In the genomic region with DNA sequence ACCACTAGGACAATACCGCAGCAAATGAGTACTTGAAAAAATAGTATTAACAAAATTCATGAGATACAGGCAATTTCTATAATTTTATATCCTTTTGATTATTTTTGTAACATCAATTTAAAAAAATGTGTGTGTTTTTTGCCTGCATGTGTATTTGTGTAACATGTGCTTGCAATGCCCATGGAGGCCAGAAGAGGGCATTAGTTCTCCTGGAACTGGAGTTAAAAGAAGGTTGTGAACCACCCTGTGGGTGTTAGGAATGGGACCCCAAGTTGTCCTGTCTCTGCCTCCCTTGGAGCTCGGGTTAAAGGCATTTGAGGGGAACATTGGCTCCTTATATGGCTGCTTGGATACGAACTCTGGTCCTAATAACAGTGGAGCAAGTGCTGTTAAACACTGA, we compare ENCODE assay signal across 23 mouse cellular contexts. TPM values are rescaled to one million over a fixed set of nuclear protein-coding genes. Genes with fewer than 3 reads are reported as not detected.
A peak's percentile ranks its signal among the peaks of the same experiment; 100 is the strongest.
DNase-seq lines count a peak whose midpoint lies in the region; ATAC-seq and TF ChIP-seq lines count a peak whose summit lies in the region.
"Had no signal": no experiment of that assay in that cellular context is flagged by ENCODE, and none has a peak within 500 bp of the region (broad histone marks: within the 10 kb centered on the region; RNA-seq: fewer than 3 reads in every experiment).

No protein-coding gene starts in this region.

- intact Hi-C loops in heart, postnatal 10 days (cut with DNase I) = no loop called here

- no peak overlapping the region for H3K4me2 ChIP-seq in heart, postnatal 0 days (ENCODE audit: low read depth, low read length)
- no peak overlapping the region for H3K4me2 ChIP-seq in lung, embryonic 14.5 days
- H3K4me2 ChIP-seq: forebrain, embryonic 12.5 days; hindbrain, embryonic 14.5 days; limb, embryonic 13.5 days; neural tube, embryonic 13.5 days had no signal

- no peak for DNase-seq in heart, postnatal 0 days (ENCODE audit: low spot score)
- DNase-seq in heart, postnatal 10 days = no peak
- DNase-seq in lung, embryonic 14.5 days = no peak
- DNase-seq in lung, adult 2 months = no peak
- DNase-seq in c-Kit-positive CD71-positive TER-119-negative erythroid progenitor cells, embryonic 14.5 days (ENCODE audit: low read depth) = peak; percentile 11
- DNase-seq in urinary bladder, postnatal 4 days (ENCODE audit: low spot score in 2 of 2) = no peak
- no peak for DNase-seq in adrenal gland, adult 8-10 months
- DNase-seq: embryo, embryonic 11 days; kidney, adult 2 months; lung, postnatal 14 days had no signal

- ATAC-seq in heart, postnatal 0 days (ENCODE audit: insufficient read depth, low read depth) = no peak
- ATAC-seq in lung, embryonic 14.5 days (ENCODE audit: insufficient read depth) = no peak

- TF ChIP-seq CTCF in heart, postnatal 0 days (IDR thresholded peaks at IDR 0.05; ENCODE audit: low read depth) = peak; percentile 13; the same call in 1 of the 2 replicates
- TF ChIP-seq CTCF in lung, embryonic 14.5 days (IDR thresholded peaks at IDR 0.05; ENCODE audit: low read depth) = 0 out of 2 replicates have a peak, but pooled peaks have one; percentile 14
- TF ChIP-seq CTCF in lung, adult 2 months (IDR thresholded peaks at IDR 0.05; ENCODE audit: insufficient read depth, low read length) = no peak
- peak; percentile 49 for TF ChIP-seq CTCF in E14TG2a.4 (conservative IDR thresholded peaks at IDR 0.05; ENCODE audit: low read length)

- TF ChIP-seq EP300 in heart, postnatal 0 days (IDR thresholded peaks at IDR 0.05; ENCODE audit: low read depth) = no peak

- H3K27me3 ChIP-seq in heart, postnatal 0 days (ENCODE audit: control insufficient read depth, insufficient read depth, low read length) = no peaks in the 10 kb centered on the region
- no peaks in the 10 kb centered on the region for H3K27me3 ChIP-seq in lung, embryonic 14.5 days (ENCODE audit: insufficient read depth, low read length)
- no peaks in the 10 kb centered on the region for H3K27me3 ChIP-seq in E14TG2a.4 (ENCODE audit: insufficient read depth, low read length)
- H3K27me3 ChIP-seq: forebrain, embryonic 12.5 days; limb, embryonic 13.5 days; neural tube, embryonic 13.5 days had no signal

- H3K36me3 ChIP-seq in heart, postnatal 0 days (replicated peaks; ENCODE audit: control insufficient read depth, insufficient read depth, low read length) = no peaks in the 10 kb centered on the region
- no peaks in the 10 kb centered on the region for H3K36me3 ChIP-seq in lung, embryonic 14.5 days (ENCODE audit: insufficient read depth)
- no peaks in the 10 kb centered on the region for H3K36me3 ChIP-seq in E14TG2a.4 (ENCODE audit: insufficient read depth, low read length)
- H3K36me3 ChIP-seq: forebrain, embryonic 12.5 days; limb, embryonic 13.5 days; neural tube, embryonic 13.5 days had no signal

- H3K9me3 ChIP-seq in heart, postnatal 0 days (replicated peaks; ENCODE audit: control insufficient read depth, low read length) = no peaks in the 10 kb centered on the region
- no peaks in the 10 kb centered on the region for H3K9me3 ChIP-seq in lung, embryonic 14.5 days (ENCODE audit: low read depth, low read length)
- no peaks in the 10 kb centered on the region for H3K9me3 ChIP-seq in E14TG2a.4 (ENCODE audit: low read length)
- H3K9me3 ChIP-seq: forebrain, embryonic 12.5 days; limb, embryonic 13.5 days; neural tube, embryonic 13.5 days had no signal

- no peak overlapping the region for H3K27ac ChIP-seq in heart, postnatal 0 days (ENCODE audit: low read depth)
- no peak overlapping the region for H3K27ac ChIP-seq in lung, embryonic 14.5 days (ENCODE audit: low read depth)
- H3K27ac ChIP-seq: forebrain, embryonic 12.5 days; hindbrain, embryonic 14.5 days; limb, embryonic 13.5 days; neural tube, embryonic 13.5 days had no signal

- H3K9ac ChIP-seq in heart, postnatal 0 days (replicated peaks; ENCODE audit: low read depth, low read length) = no peak overlapping the region
- no peak overlapping the region for H3K9ac ChIP-seq in lung, embryonic 14.5 days
- H3K9ac ChIP-seq: forebrain, embryonic 12.5 days; hindbrain, embryonic 14.5 days; limb, embryonic 13.5 days; neural tube, embryonic 13.5 days had no signal

- TF ChIP-seq POLR2A in lung, adult 2 months (IDR thresholded peaks at IDR 0.05; ENCODE audit: borderline replicate concordance, extremely low read depth, low read depth, low read length) = no peak

- 65% methylated on average over 3 of the region's 3 CpGs for WGBS in heart, postnatal 0 days
- WGBS in lung, embryonic 14.5 days = 77% methylated on average over 3 of the region's 3 CpGs
- WGBS in lung, adult 2 months = 71% methylated on average over 3 of the region's 3 CpGs

- H3K4me1 ChIP-seq in heart, postnatal 0 days (ENCODE audit: control insufficient read depth, insufficient read depth) = no peaks in the 10 kb centered on the region
- H3K4me1 ChIP-seq in lung, embryonic 14.5 days (ENCODE audit: insufficient read depth) = no peaks in the 10 kb centered on the region
- no peaks in the 10 kb centered on the region for H3K4me1 ChIP-seq in lung, adult 2 months (ENCODE audit: control insufficient read depth, insufficient read depth, low read length)
- H3K4me1 ChIP-seq in E14TG2a.4 (replicated peaks; ENCODE audit: low read depth, low read length) = peaks cover 8% of the 10 kb centered on the region
- H3K4me1 ChIP-seq: forebrain, embryonic 12.5 days; limb, embryonic 13.5 days; neural tube, embryonic 13.5 days had no signal

- no peak overlapping the region for H3K4me3 ChIP-seq in heart, postnatal 0 days (ENCODE audit: low read depth, low read length)
- H3K4me3 ChIP-seq in lung, embryonic 14.5 days (ENCODE audit: low read depth, low read length) = no peak overlapping the region
- H3K4me3 ChIP-seq in lung, adult 2 months (replicated peaks; ENCODE audit: extremely low read depth, low read depth, low read length) = no peak overlapping the region
- H3K4me3 ChIP-seq in E14TG2a.4 (replicated peaks; ENCODE audit: low read length) = no peak overlapping the region
- H3K4me3 ChIP-seq: forebrain, embryonic 12.5 days; limb, embryonic 13.5 days; neural tube, embryonic 13.5 days had no signal

RNA-seq across cellular contexts. Expression of a gene that starts 26.2 kb away (rescaled TPM):
- total RNA-seq in heart, postnatal 0 days (2014; rRNA removed; ENCODE audit: low replicate concordance) = not detected in 2 replicates
- not detected in 2 replicates for polyA plus RNA-seq in heart, postnatal 0 days (2015; fragmentation: Nextera tagmentation; extraction: Ambion mirVana)
- not detected for total RNA-seq in heart, postnatal 10 days (2021)
- not detected in 2 replicates for polyA plus RNA-seq in lung, embryonic 14.5 days (2014; fragmentation: Nextera tagmentation; extraction: Ambion mirVana)
- not detected in 2 replicates for polyA plus RNA-seq in lung, adult 2 months (2012; rRNA removed)
- under 1 TPM in 1 of 4 experiments, not detected in 3; 0.15 TPM for total RNA-seq in adrenal gland, adult 8-10 months (2022)
- total RNA-seq: layer of hippocampus, adult 18-20 months; monocyte, adult 5-6 weeks had no signal
- polyA plus RNA-seq: brain, embryonic 14.5 days; C2C12; forebrain, embryonic 12.5 days; gonadal fat pad, adult 2 months; heart, embryonic 14.5 days; hindbrain, embryonic 14.5 days; kidney, adult 2 months; limb, embryonic 13.5 days; neural tube, embryonic 13.5 days; stomach, embryonic 14.5 days; urinary bladder, adult 2 months had no signal
